Mouse (Mus musculus) embryo, embryonic 10.5 days (tissue): ENCODE measurements around the gene Gm21954.

Experiments
- DNase-seq: peaks from one replicate; pipeline ENCODE4 v3.0.0-alpha.2; 2015; ENCODE audit warnings: low spot score

Gene Gm21954

DNA sequence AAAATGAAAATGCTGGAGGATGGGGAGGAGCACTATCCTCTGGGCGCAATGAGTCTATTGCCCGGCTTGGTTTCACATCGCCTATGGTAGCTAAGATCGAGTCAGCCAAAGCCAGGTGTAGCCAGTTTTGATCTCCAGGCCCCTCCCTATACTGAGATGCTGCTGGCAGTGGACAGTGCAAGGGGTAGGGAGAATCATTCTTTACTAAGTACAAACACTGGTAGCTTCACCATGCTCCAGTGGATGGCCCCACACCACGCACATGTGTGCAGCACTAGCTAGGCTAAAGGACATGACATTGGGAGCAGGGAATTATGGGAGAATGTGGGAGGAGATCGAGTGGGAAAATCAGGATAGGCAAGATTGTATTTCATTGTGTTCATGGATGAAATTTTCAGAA, 53.2 kb downstream of the Gm21954 start:
- DNase-seq = no peak

DNA sequence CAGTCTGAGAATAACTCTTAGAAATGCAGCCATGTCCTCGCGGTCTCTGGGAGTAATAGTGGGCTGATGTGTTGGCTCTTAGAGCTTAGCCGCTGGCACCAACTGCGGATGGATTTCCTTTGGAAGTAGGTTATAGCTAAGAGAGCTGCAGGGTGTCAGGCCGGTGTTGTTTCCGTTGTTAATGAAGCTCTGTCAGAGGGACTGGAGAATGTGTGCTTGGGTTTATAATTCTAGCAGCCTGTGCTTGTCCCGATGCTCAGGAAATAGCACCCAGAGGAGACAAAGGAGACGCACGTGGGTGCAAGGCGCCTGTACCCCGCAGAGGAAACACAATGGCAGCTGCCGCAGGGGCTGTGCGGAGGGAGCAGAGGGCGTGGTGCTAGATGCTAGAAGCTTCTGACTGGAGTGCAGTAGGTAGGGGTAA, 56.5 kb downstream of the Gm21954 start:
- peak; percentile 46 for DNase-seq
